Mouse (Mus musculus) midbrain, embryonic 16.5 days (tissue): ENCODE results near the gene Lsm2. TPM values are rescaled to one million over a fixed set of nuclear protein-coding genes. Genes with fewer than 3 reads are reported as not detected.
A peak's percentile ranks its signal among the peaks of the same experiment; 100 is the strongest.
"Not testable (repeated sequence)": the region's sequence is repeated elsewhere in the genome, so short reads cannot be mapped to it uniquely, and the experiment has no call there.

Experiments used
- ATAC-seq: fragments of 200-750 bp; cut with Nextera tagmentation; 2 replicates; pipeline ENCODE4 v1.8.0; 2017; ENCODE audit warnings: moderate TSS enrichment
- H3K27ac ChIP-seq: fragments of 300-500 bp; sonication (generic); 2 replicates; pipeline ENCODE4 v1.5.1; 2014; ENCODE audit warnings: mild to moderate bottlenecking, low read length, mixed read lengths
- H3K27me3 ChIP-seq: fragments of 300-500 bp; sonication (generic); 2 replicates; pipeline ENCODE4 v1.6.1; 2014; ENCODE audit warnings: low read depth, low read length, mixed read lengths; ENCODE audit not compliant: control insufficient read depth, insufficient read depth
- H3K36me3 ChIP-seq: fragments of 300-500 bp; sonication (generic); 2 replicates; pipeline ENCODE4 v1.6.1; 2014; ENCODE audit warnings: mild to moderate bottlenecking, low read length, moderate library complexity, mixed read lengths; ENCODE audit not compliant: control insufficient read depth, insufficient read depth
- H3K4me1 ChIP-seq: fragments of 300-500 bp; sonication (generic); 2 replicates; pipeline ENCODE4 v1.6.1; 2014; ENCODE audit warnings: mild to moderate bottlenecking, low read length, mixed read lengths; ENCODE audit not compliant: control insufficient read depth, insufficient read depth
- H3K4me2 ChIP-seq: fragments of 300-500 bp; sonication (generic); 2 replicates; pipeline ENCODE4 v1.6.1; 2014; ENCODE audit warnings: mild to moderate bottlenecking, low read length, mixed read lengths
- H3K4me3 ChIP-seq: fragments of 300-500 bp; sonication (generic); 2 replicates; pipeline ENCODE4 v1.5.1; 2014; ENCODE audit warnings: low read depth, mild to moderate bottlenecking, low read length, moderate library complexity, mixed read lengths
- H3K9ac ChIP-seq: fragments of 300-500 bp; sonication (generic); 2 replicates; pipeline ENCODE4 v1.6.1; 2014; ENCODE audit warnings: low read depth, low read length, mixed read lengths
- H3K9me3 ChIP-seq: fragments of 300-500 bp; sonication (generic); replicated peaks from 2 replicates; pipeline ENCODE4 v1.6.1; 2014; ENCODE audit warnings: mild to moderate bottlenecking, low read length, mixed read lengths; ENCODE audit not compliant: control insufficient read depth, poor library complexity, severe bottlenecking
- WGBS: fragments of 180-500 bp; shearing (Covaris S2); extraction: QIAGEN DNeasy Blood & Tissue Kit; methylation state at CpG from one replicate; pipeline ENCODE4 v1.1.7; 2014; 5-methylcytosine and 5-hydroxymethylcytosine counted together
- polyA plus RNA-seq: library from polyadenylated mRNA; unstranded; fragments of >200 nt; fragmentation: Nextera tagmentation; extraction: Ambion mirVana; gene quantifications from 2 replicates; pipeline ENCODE4 v1.2.1, GENCODE M21; 2015

Gene Lsm2
- polyA plus RNA-seq, 1 experiment from 2014 or later, result 97.2 TPM

- peak; percentile 93 for ATAC-seq
- Histone ChIP-seq H3K27ac (0 out of 2 replicates have a peak within 1 kb of the TSS, but pooled peaks have one; percentile 24), H3K27me3 (peaks cover 22% of the 10 kb centered on the region), H3K4me3 (peak within 1 kb of the TSS; percentile 39), H3K9ac (0 out of 2 replicates have a peak within 1 kb of the TSS, but pooled peaks have one; percentile 44), H3K4me2 (peak within 1 kb of the TSS; percentile 77)
- not testable (repeated sequence) for H3K36me3 ChIP-seq, H3K4me1 ChIP-seq, H3K9me3 ChIP-seq
- WGBS, result under 1% methylated on average over 27 of the region's 33 CpGs
Observed at GRCm38 (mm10) chr17:34972069-34972749, 9.5 kb upstream of the Lsm2 start, which contains the start of the genes Hspa1a and Hspa1l. Gene Hspa1a, minus strand, starts transcription at chr17:34972156. Gene Hspa1l, plus strand, starts transcription at chr17:34972703.

- Histone ChIP-seq H3K27ac (no peak overlapping the region), H3K9ac (no peak overlapping the region), H3K4me1 (peaks cover 11% of the 10 kb centered on the region), H3K4me3 (no peak overlapping the region), H3K4me2 (no peak overlapping the region), H3K27me3 (no peaks in the 10 kb centered on the region), H3K9me3 (no peaks in the 10 kb centered on the region), H3K36me3 (no peaks in the 10 kb centered on the region)
- ATAC-seq, result no peak
- 89% methylated on average over 3 of the region's 3 CpGs for WGBS
Observed at GRCm38 (mm10) chr17:34975581-34976492, 5.8 kb upstream of the Lsm2 start.

GRCm38 (mm10) chr17:34977000-34977399, 4.7 kb upstream of the Lsm2 start:
- no peak overlapping the region for H3K27ac ChIP-seq
- peaks cover 15% of the 10 kb centered on the region for H3K4me1 ChIP-seq
- H3K4me3 ChIP-seq, result no peak overlapping the region
- WGBS, result 97% methylated on average over 20 of the region's 20 CpGs
- no peaks in the 10 kb centered on the region for H3K36me3 ChIP-seq
- H3K27me3 ChIP-seq, result no peaks in the 10 kb centered on the region
- no peak overlapping the region for H3K9ac ChIP-seq
- ATAC-seq, result no peak
- no peaks in the 10 kb centered on the region for H3K9me3 ChIP-seq
- H3K4me2 ChIP-seq, result no peak overlapping the region

GRCm38 (mm10) chr17:34978239-34978638, 3.4 kb upstream of the Lsm2 start:
- Histone ChIP-seq H3K36me3 (no peaks in the 10 kb centered on the region), H3K9me3 (no peaks in the 10 kb centered on the region), H3K4me3 (no peak overlapping the region), H3K4me2 (no peak overlapping the region), H3K4me1 (peaks cover 20% of the 10 kb centered on the region), H3K9ac (no peak overlapping the region), H3K27me3 (no peaks in the 10 kb centered on the region), H3K27ac (no peak overlapping the region)
- ATAC-seq, result no peak
- 91% methylated on average over 27 of the region's 27 CpGs for WGBS

DNA sequence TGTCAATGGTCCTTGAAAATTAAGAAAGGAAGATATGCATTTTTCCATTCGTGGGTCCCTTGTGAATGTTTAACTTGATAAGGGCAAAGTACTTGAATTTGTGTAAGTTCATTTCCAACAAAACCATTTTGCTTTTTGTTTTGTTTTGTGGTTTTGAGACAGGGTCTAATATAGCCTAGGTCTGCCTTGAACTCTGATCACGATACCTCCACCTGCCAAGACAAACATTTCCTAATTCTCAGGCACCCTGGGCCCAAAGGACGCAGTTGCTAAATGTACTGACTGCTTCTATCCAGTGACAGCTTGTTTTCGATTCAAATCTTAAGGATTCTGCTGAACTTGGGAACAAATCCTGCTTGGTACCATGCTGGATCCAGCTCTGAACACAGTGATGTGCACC, 2.0 kb upstream of the Lsm2 start:
- peaks cover 20% of the 10 kb centered on the region for H3K4me1 ChIP-seq
- H3K4me2 ChIP-seq, result no peak overlapping the region
- ATAC-seq, result no peak
- WGBS, result 93% methylated on average over 4 of the region's 4 CpGs
- H3K9ac ChIP-seq, result 0 out of 2 replicates have a peak overlapping the region, but pooled peaks have one; percentile 21
- H3K4me3 ChIP-seq, result no peak overlapping the region
- H3K27me3 ChIP-seq, result no peaks in the 10 kb centered on the region
- H3K9me3 ChIP-seq, result no peaks in the 10 kb centered on the region
- no peaks in the 10 kb centered on the region for H3K36me3 ChIP-seq
- H3K27ac ChIP-seq, result no peak overlapping the region

DNA sequence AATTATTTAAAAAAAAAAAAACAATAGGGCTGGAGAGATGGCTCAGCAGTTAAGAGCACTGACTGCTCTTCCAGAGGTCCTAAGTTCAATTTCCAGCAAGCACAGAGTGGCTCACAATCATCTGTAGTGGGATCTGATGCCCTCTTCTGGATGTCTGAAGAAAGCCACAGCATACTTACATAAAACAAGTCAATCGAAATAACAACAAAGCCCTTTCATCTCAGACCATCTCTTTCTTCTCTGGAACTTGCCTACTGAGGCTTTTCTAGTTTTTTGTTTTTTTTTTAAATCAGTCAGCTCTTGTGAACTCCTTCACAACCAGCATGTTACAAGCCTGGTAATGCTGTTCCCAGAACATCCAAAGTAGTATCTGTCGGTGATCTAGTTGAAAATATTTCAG, 1.0 kb upstream of the Lsm2 start:
- peak overlapping the region; percentile 91 for H3K9ac ChIP-seq
- H3K9me3 ChIP-seq, result no peaks in the 10 kb centered on the region
- no peaks in the 10 kb centered on the region for H3K27me3 ChIP-seq
- ATAC-seq, result no peak
- peak overlapping the region; percentile 70 for H3K4me3 ChIP-seq
- peaks cover 4% of the 10 kb centered on the region for H3K36me3 ChIP-seq
- WGBS, result 14% methylated on average over 2 of the region's 2 CpGs
- H3K27ac ChIP-seq, result peak overlapping the region; percentile 96
- peaks cover 20% of the 10 kb centered on the region for H3K4me1 ChIP-seq
- peak overlapping the region; percentile 92 for H3K4me2 ChIP-seq

GRCm38 (mm10) chr17:34982328-34982727, 666 bp downstream of the Lsm2 start:
- ATAC-seq, result peak; percentile 23; the same call in 1 of the 2 replicates
- peak overlapping the region; percentile 70 for H3K4me3 ChIP-seq
- H3K36me3 ChIP-seq, result peaks cover 7% of the 10 kb centered on the region
- H3K27ac ChIP-seq, result peak overlapping the region; percentile 96
- no peaks in the 10 kb centered on the region for H3K9me3 ChIP-seq
- H3K4me1 ChIP-seq, result peaks cover 20% of the 10 kb centered on the region
- H3K4me2 ChIP-seq, result peak overlapping the region; percentile 92
- peak overlapping the region; percentile 91 for H3K9ac ChIP-seq
- WGBS, result 0% methylated on average over 15 of the region's 15 CpGs
- no peaks in the 10 kb centered on the region for H3K27me3 ChIP-seq

GRCm38 (mm10) chr17:34984218-34984617, 2.6 kb downstream of the Lsm2 start:
- 64% methylated on average over 2 of the region's 2 CpGs for WGBS
- ATAC-seq, result no peak
- Histone ChIP-seq H3K9ac (no peak overlapping the region), H3K4me1 (peaks cover 20% of the 10 kb centered on the region), H3K9me3 (no peaks in the 10 kb centered on the region), H3K4me3 (no peak overlapping the region), H3K36me3 (peaks cover 7% of the 10 kb centered on the region), H3K27me3 (no peaks in the 10 kb centered on the region), H3K4me2 (no peak overlapping the region), H3K27ac (no peak overlapping the region)

DNA sequence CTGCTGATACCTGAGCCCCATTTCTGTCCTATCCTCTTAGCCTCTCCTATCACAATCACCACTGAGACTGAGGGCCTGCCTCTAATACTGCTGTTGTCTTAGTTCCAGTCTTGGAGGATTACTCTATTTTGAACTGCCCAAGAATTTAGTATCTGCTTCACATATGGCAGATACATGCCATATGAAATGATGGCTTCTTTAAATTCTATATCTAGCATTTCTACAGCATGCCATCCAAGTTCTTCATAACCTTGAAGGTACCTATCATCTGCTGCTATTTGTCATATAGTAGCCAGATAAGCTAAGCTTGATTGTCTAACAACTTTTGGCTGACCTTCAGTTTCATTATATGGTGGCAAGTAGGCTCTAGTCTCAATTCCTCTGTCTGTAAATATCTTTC, 13.1 kb downstream of the Lsm2 start:
- no peak overlapping the region for H3K9ac ChIP-seq
- no peak overlapping the region for H3K4me2 ChIP-seq
- H3K9me3 ChIP-seq, result no peaks in the 10 kb centered on the region
- H3K27ac ChIP-seq, result no peak overlapping the region
- H3K4me1 ChIP-seq, result no peaks in the 10 kb centered on the region
- no peaks in the 10 kb centered on the region for H3K27me3 ChIP-seq
- H3K4me3 ChIP-seq, result no peak overlapping the region
- no peak for ATAC-seq
- H3K36me3 ChIP-seq, result no peaks in the 10 kb centered on the region
